Comparison of ENCODE assay signal across 17 mouse cellular contexts in genomic region chr7:80464831-80465230, GRCm38 (mm10).
"Had no signal": no experiment of that assay in that cellular context is flagged by ENCODE, and none has a peak within 500 bp of the region (broad histone marks: within the 10 kb centered on the region; RNA-seq: fewer than 3 reads in every experiment).

No protein-coding gene starts in this region.

- ATAC-seq: midbrain, embryonic 16.5 days had no signal

- H3K9ac ChIP-seq: lung, embryonic 14.5 days; midbrain, embryonic 12.5 days; neural tube, embryonic 13.5 days; neural tube, embryonic 15.5 days; stomach, embryonic 15.5 days had no signal

- H3K9me3 ChIP-seq: midbrain, embryonic 10.5 days; midbrain, embryonic 12.5 days; neural tube, embryonic 13.5 days; neural tube, embryonic 15.5 days; stomach, embryonic 15.5 days had no signal

- H3K4me3 ChIP-seq: midbrain, embryonic 10.5 days; midbrain, embryonic 12.5 days; myocyte; neural tube, embryonic 13.5 days; neural tube, embryonic 15.5 days; stomach, embryonic 15.5 days had no signal

- DNase-seq: lung, adult 18-20 months; lung, embryonic 14.5 days; lung, postnatal 10 days; lung, postnatal 4 days; midbrain, embryonic 14.5 days; right cerebral cortex, postnatal 14 days; thymus, adult 2 months; thymus, postnatal 25 days; thymus, postnatal 4 days had no signal

- H3K27ac ChIP-seq: midbrain, embryonic 10.5 days; midbrain, embryonic 12.5 days; neural tube, embryonic 13.5 days; neural tube, embryonic 15.5 days; stomach, embryonic 15.5 days; stomach, postnatal 0 days had no signal

- H3K4me1 ChIP-seq: midbrain, embryonic 10.5 days; midbrain, embryonic 12.5 days; neural tube, embryonic 13.5 days; neural tube, embryonic 15.5 days; stomach, embryonic 15.5 days had no signal

- H3K27me3 ChIP-seq: midbrain, embryonic 12.5 days; neural tube, embryonic 13.5 days; neural tube, embryonic 15.5 days; stomach, embryonic 15.5 days had no signal

- H3K4me2 ChIP-seq: lung, embryonic 14.5 days; midbrain, embryonic 12.5 days; neural tube, embryonic 13.5 days; neural tube, embryonic 15.5 days; stomach, embryonic 15.5 days had no signal
